In the genomic region with DNA sequence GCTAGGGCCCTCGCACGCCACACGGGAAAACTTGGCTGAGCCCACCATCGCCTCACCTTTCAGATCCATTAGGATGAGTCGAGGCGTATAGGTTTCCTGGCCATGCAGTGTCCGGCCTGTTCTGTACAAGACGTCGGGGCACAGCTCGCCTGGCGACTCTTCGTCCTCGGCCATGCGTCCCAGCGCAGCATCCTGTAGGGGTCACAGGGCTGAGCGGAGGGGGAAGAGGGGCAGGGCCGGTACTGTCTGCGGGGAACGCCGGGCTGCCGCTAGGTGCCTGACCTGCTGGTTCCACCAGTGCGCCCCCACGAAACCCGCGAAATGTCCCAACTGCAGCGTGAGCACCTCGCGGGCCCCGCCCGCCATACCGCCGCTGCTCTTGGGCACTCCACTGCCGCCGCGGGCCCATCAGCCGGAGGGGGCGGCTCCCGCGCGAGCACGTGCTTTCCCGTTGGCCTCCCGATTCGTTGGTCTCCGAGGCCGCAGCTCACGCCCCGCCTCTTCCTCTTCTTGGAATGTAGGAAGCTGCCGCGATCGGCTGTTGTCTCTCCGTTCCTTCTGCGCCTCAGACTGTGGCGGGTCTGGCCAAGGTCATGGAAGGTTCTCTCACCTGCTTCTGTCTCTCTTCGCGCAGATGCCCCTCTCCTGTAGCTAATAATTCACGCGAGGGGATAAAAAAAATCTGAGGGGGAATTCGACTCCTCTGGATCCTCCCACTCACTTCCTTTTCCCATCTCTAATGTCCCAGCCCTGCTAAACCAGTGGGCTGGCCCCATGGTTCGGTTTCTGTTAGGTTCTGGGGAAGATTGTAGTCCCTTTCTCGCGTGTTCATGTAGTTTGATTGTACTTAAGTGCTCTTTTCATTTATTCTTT, we compare ENCODE assay signal across 8 mouse cellular contexts. TPM values are rescaled to one million over a fixed set of nuclear protein-coding genes. Genes with fewer than 3 reads are reported as not detected.
A peak's percentile ranks its signal among the peaks of the same experiment; 100 is the strongest.
DNase-seq lines count a peak whose midpoint lies in the region; ATAC-seq and TF ChIP-seq lines count a peak whose summit lies in the region.

TSS of gene Msto1 (minus strand) at position 489 of the 873 bp plus-strand sequence.

- no peaks in the 10 kb centered on the region for H3K27me3 ChIP-seq in G1E (ENCODE audit: insufficient read depth, low read length)
- H3K27me3 ChIP-seq in forebrain, postnatal 0 days (ENCODE audit: insufficient read depth, low read length): no peaks in the 10 kb centered on the region
- no peaks in the 10 kb centered on the region for H3K27me3 ChIP-seq in lung, embryonic 15.5 days

- DNase-seq in G1E (ENCODE audit: low spot score): peak; percentile 97
- peak; percentile 93 to 96 for DNase-seq in cerebellum, adult 18-20 months
- DNase-seq in forebrain, postnatal 0 days: peak; percentile 94
- DNase-seq in heart, postnatal 4 days: peak; percentile 92
- DNase-seq in layer of hippocampus, adult 8-10 months (ENCODE audit: low spot score in 2 of 2): peak; percentile 89 to 90
- peak; percentile 89 for DNase-seq in ovary, adult 18-20 months (ENCODE audit: low spot score)
- peak; percentile 95 for DNase-seq in thymus, postnatal 0 days (ENCODE audit: low spot score)

- peaks cover 55% of the 10 kb centered on the region for H3K4me1 ChIP-seq in G1E (ENCODE audit: insufficient read depth, low read depth, low read length)
- peaks cover 6% of the 10 kb centered on the region; the same call in 1 of the 2 replicates for H3K4me1 ChIP-seq in forebrain, postnatal 0 days (ENCODE audit: insufficient read depth)
- peaks cover 13% of the 10 kb centered on the region for H3K4me1 ChIP-seq in lung, embryonic 15.5 days

- H3K9ac ChIP-seq in forebrain, postnatal 0 days: peak within 1 kb of the TSS; percentile 76
- peak within 1 kb of the TSS; percentile 67 for H3K9ac ChIP-seq in lung, embryonic 15.5 days

- no peaks in the 10 kb centered on the region for H3K9me3 ChIP-seq in G1E (replicated peaks)
- H3K9me3 ChIP-seq in forebrain, postnatal 0 days (ENCODE audit: low read length): no peaks in the 10 kb centered on the region
- H3K9me3 ChIP-seq in lung, embryonic 15.5 days: no peaks in the 10 kb centered on the region

- no peak for TF ChIP-seq CTCF in G1E (IDR thresholded peaks at IDR 0.05; ENCODE audit: low read depth, low read length)
- TF ChIP-seq CTCF in forebrain, postnatal 0 days (IDR thresholded peaks at IDR 0.05; ENCODE audit: low read depth): peak; percentile 39

- WGBS in forebrain, postnatal 0 days: under 1% methylated on average over 62 of the region's 62 CpGs
- WGBS in lung, embryonic 15.5 days: under 1% methylated on average over 59 of the region's 62 CpGs

- ATAC-seq in G1E (ENCODE audit: extremely low read depth, insufficient number of reproducible peaks, low FRiP score, poor library complexity, severe bottlenecking): peak; percentile 79
- ATAC-seq in forebrain, postnatal 0 days: peak; percentile 99
- peak; percentile 95 for ATAC-seq in lung, embryonic 15.5 days (ENCODE audit: borderline replicate concordance, extremely low read depth, low FRiP score, low TSS enrichment)

- peak within 1 kb of the TSS; percentile 96 for H3K4me3 ChIP-seq in G1E (ENCODE audit: low read depth, low read length)
- peak within 1 kb of the TSS; percentile 69 for H3K4me3 ChIP-seq in forebrain, postnatal 0 days (ENCODE audit: low read depth, low read length)
- H3K4me3 ChIP-seq in lung, embryonic 15.5 days: peak within 1 kb of the TSS; percentile 68

- peak within 1 kb of the TSS; percentile 83 for H3K27ac ChIP-seq in forebrain, postnatal 0 days (ENCODE audit: low read depth, low read length)
- H3K27ac ChIP-seq in lung, embryonic 15.5 days: peak within 1 kb of the TSS; percentile 88

- peak within 1 kb of the TSS; percentile 75 for H3K4me2 ChIP-seq in forebrain, postnatal 0 days (ENCODE audit: low read depth)
- H3K4me2 ChIP-seq in lung, embryonic 15.5 days: peak within 1 kb of the TSS; percentile 64

- peaks cover 68% of the 10 kb centered on the region for H3K36me3 ChIP-seq in G1E (replicated peaks)
- peaks cover 33% of the 10 kb centered on the region for H3K36me3 ChIP-seq in forebrain, postnatal 0 days (ENCODE audit: insufficient read depth)
- peaks cover 33% of the 10 kb centered on the region for H3K36me3 ChIP-seq in lung, embryonic 15.5 days

RNA-seq across cellular contexts. Expression of gene Msto1, which starts in this region (rescaled TPM):
- total RNA-seq in G1E (2014; fragmentation: Nextera tagmentation) (20.7 and 24.5 TPM in 2 replicates), G1E (2017) (39.0 and 40.8 TPM in 2 replicates)
- 31.6 and 35.0 TPM in 2 replicates for polyA plus RNA-seq in G1E (2012)
- total RNA-seq in forebrain, postnatal 0 days (2014; rRNA removed): 36.8 and 37.3 TPM in 2 replicates
- 40.6 and 41.1 TPM in 2 replicates for polyA plus RNA-seq in forebrain, postnatal 0 days (2015; fragmentation: Nextera tagmentation; extraction: Ambion mirVana)
- total RNA-seq in heart, postnatal 4 days (2021): 10 to 100 TPM; 28.5 to 29.9 TPM
- total RNA-seq in layer of hippocampus, adult 8-10 months (2022): 10 to 100 TPM; 21.0 to 26.2 (median 23.3) TPM
- 45.1 and 46.1 TPM in 2 replicates for polyA plus RNA-seq in lung, embryonic 15.5 days (2015; fragmentation: Nextera tagmentation; extraction: Ambion mirVana)
- polyA plus RNA-seq in thymus, postnatal 0 days (2015; fragmentation: Nextera tagmentation; extraction: Ambion mirVana): 37.8 and 39.4 TPM in 2 replicates

Comparison
In these comparisons a context has a peak if more than half of its experiments do, and no peak if none do; other contexts are left out.
1. Peak in every context shown above with its lines: DNase-seq, ATAC-seq, H3K4me3 ChIP-seq and H3K27ac ChIP-seq.